Mouse (Mus musculus): ENCODE data around the gene Uggt1.

- TF ChIP-seq EP300 (IDR thresholded peaks at IDR 0.05; ENCODE audit: low read depth) (no peak), CTCF (IDR thresholded peaks at IDR 0.05; ENCODE audit: low read depth) (peak; percentile 98)
Measured at GRCm38 (mm10) chr1:36134584-36134983, 109.9 kb downstream of the Uggt1 start.

All from liver, embryonic 14.5 days (tissue).